Mouse (Mus musculus): Measurements from ENCODE around the gene Dda1.

- TF ChIP-seq CTCF (IDR thresholded peaks at IDR 0.05; ENCODE audit: low read depth) (no peak), EP300 (IDR thresholded peaks at IDR 0.05; ENCODE audit: low read depth) (no peak)
Measured at GRCm38 (mm10) chr8:71474344-71474743, 5.3 kb downstream of the Dda1 start.

Data from liver, embryonic 14.5 days (tissue).